Mouse (Mus musculus) MEL (cell line): Measurements from ENCODE around the gene Cdc34.
A peak's percentile ranks its signal among the peaks of the same experiment; 100 is the strongest.

Source experiments
- CTCF ChIP-seq, 3 experiments: IDR thresholded peaks in 2 of 3; conservative IDR thresholded peaks in 1 of 3; 2 replicates each; pipeline ENCODE4 v1.5.1; 2011 to 2012; ENCODE audit warnings: low read length in 3 of 3, low read depth in 2 of 3, mild to moderate bottlenecking in 2 of 3, improper control_type of control experiment in 1 of 3, inconsistent platforms in 1 of 3, mixed read lengths in 1 of 3, moderate library complexity in 1 of 3; ENCODE audit not compliant: control insufficient read depth in 1 of 3, insufficient read depth in 1 of 3, poor library complexity in 1 of 3, severe bottlenecking in 1 of 3
- E2F4 ChIP-seq: IDR thresholded peaks from 2 replicates; pipeline ENCODE4 v1.6.1; 2011; ENCODE audit warnings: low read depth, low read length, improper control_type of control experiment, borderline replicate concordance
- POLR2A ChIP-seq, 2 experiments: IDR thresholded peaks; 2 replicates each; pipeline ENCODE4 v1.6.1; 2011 to 2012; ENCODE audit warnings: low read length in 2 of 2, mild to moderate bottlenecking in 2 of 2, control low read depth in 1 of 2, improper control_type of control experiment in 1 of 2, low read depth in 1 of 2, moderate library complexity in 1 of 2; ENCODE audit not compliant: control insufficient read depth in 1 of 2, insufficient read depth in 1 of 2, poor library complexity in 1 of 2
- RCOR1 ChIP-seq: IDR thresholded peaks from 2 replicates; pipeline ENCODE4 v1.6.1; 2012; ENCODE audit warnings: low read depth, mild to moderate bottlenecking, inconsistent platforms, low read length, improper control_type of control experiment
- SIN3A ChIP-seq: IDR thresholded peaks from 2 replicates; pipeline ENCODE4 v1.6.1; 2012; ENCODE audit warnings: low read length, improper control_type of control experiment, inconsistent platforms
- USF1 ChIP-seq: IDR thresholded peaks from 2 replicates; pipeline ENCODE4 v1.6.1; 2014; ENCODE audit warnings: low read depth, mild to moderate bottlenecking, inconsistent platforms, low read length, improper control_type of control experiment, moderate library complexity

DNA sequence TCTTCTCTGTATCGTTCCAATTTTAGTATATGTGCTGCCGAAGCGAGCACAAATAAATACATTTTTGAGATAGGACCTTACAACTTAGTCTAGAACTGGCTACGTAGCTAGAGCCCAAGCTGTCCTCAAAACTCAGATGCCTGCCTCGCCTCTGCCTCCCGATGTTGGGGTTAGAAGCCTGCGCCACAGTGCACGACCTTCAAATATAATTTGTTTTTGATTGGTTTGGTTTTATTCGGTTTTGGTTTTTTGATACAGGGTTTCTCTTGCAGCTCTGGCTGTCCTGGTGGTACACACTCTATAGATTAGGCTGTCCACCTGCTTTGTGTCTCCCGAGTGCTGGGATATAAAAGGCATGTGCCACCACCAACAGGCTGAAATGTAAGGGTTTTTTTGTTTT, 21.5 kb downstream of the Cdc34 start:
- TF ChIP-seq CTCF (IDR thresholded peaks at IDR 0.05 in 2 of 3, conservative IDR thresholded peaks at IDR 0.05 in 1 of 3; ENCODE audit: control insufficient read depth in 1 of 3, insufficient read depth in 1 of 3, low read depth in 2 of 3, low read length in 3 of 3, poor library complexity in 1 of 3, severe bottlenecking in 1 of 3) (no peak), USF1 (no peak), POLR2A (IDR thresholded peaks at IDR 0.05; ENCODE audit: control insufficient read depth in 1 of 2, insufficient read depth in 1 of 2, low read depth in 1 of 2, low read length in 2 of 2, poor library complexity in 1 of 2) (0 out of 4 replicates have a peak, but pooled peaks of 1 of the 2 experiments have one; percentile 25), SIN3A (no peak; the same call in 1 of the 2 replicates), RCOR1 (no peak), E2F4 (no peak)
